Mouse (Mus musculus) liver, embryonic 15.5 days (tissue): ENCODE results near the gene P2rx6. TPM values are rescaled to one million over a fixed set of nuclear protein-coding genes. Genes with fewer than 3 reads are reported as not detected.
A peak's percentile ranks its signal among the peaks of the same experiment; 100 is the strongest.
"Not testable (repeated sequence)": the region's sequence is repeated elsewhere in the genome, so short reads cannot be mapped to it uniquely, and the experiment has no call there.

Source experiments
- ATAC-seq: fragments of 200-750 bp; cut with Nextera tagmentation; 2 replicates; pipeline ENCODE4 v1.8.0; 2017; ENCODE audit warnings: moderate number of reproducible peaks, mild to moderate bottlenecking, moderate library complexity; ENCODE audit not compliant: insufficient read depth
- H3K27ac ChIP-seq: fragments of 300-500 bp; sonication (generic); replicated peaks from 2 replicates; pipeline ENCODE4 v1.5.1; 2015; ENCODE audit warnings: mild to moderate bottlenecking, inconsistent platforms
- H3K27me3 ChIP-seq: fragments of 300-500 bp; sonication (generic); 2 replicates; pipeline ENCODE4 v1.6.1; 2015; ENCODE audit warnings: mild to moderate bottlenecking, inconsistent platforms
- H3K36me3 ChIP-seq: fragments of 300-500 bp; sonication (generic); replicated peaks from 2 replicates; pipeline ENCODE4 v1.6.1; 2015; ENCODE audit warnings: moderate library complexity, mild to moderate bottlenecking, inconsistent platforms
- H3K4me1 ChIP-seq: fragments of 300-500 bp; sonication (generic); replicated peaks from 2 replicates; pipeline ENCODE4 v1.6.1; 2015; ENCODE audit warnings: inconsistent platforms
- H3K4me2 ChIP-seq: fragments of 300-500 bp; sonication (generic); 2 replicates; pipeline ENCODE4 v1.6.1; 2015; ENCODE audit warnings: moderate library complexity, mild to moderate bottlenecking, inconsistent platforms
- H3K4me3 ChIP-seq: fragments of 300-500 bp; sonication (generic); replicated peaks from 2 replicates; pipeline ENCODE4 v1.5.1; 2015; ENCODE audit warnings: mild to moderate bottlenecking, inconsistent platforms
- H3K9ac ChIP-seq: fragments of 300-500 bp; sonication (generic); 2 replicates; pipeline ENCODE4 v1.6.1; 2015; ENCODE audit warnings: moderate library complexity, mild to moderate bottlenecking, inconsistent platforms
- H3K9me3 ChIP-seq: fragments of 300-500 bp; sonication (generic); replicated peaks from 2 replicates; pipeline ENCODE4 v1.6.1; 2016; ENCODE audit warnings: inconsistent platforms
- WGBS: fragments of 180-500 bp; shearing (Covaris S2); methylation state at CpG from one replicate; pipeline ENCODE4 v1.1.7; 2015; ENCODE audit warnings: mixed read lengths; ENCODE audit not compliant: insufficient replicate concordance; 5-methylcytosine and 5-hydroxymethylcytosine counted together
- polyA plus RNA-seq: library from polyadenylated mRNA; unstranded; fragments of >200 nt; fragmentation: Nextera tagmentation; extraction: Ambion mirVana; gene quantifications from 2 replicates; pipeline ENCODE4 v1.2.1, GENCODE M21; 2015

P2rx6 gene
- polyA plus RNA-seq, 1 experiment from 2014 or later, result 0.14 TPM

DNA sequence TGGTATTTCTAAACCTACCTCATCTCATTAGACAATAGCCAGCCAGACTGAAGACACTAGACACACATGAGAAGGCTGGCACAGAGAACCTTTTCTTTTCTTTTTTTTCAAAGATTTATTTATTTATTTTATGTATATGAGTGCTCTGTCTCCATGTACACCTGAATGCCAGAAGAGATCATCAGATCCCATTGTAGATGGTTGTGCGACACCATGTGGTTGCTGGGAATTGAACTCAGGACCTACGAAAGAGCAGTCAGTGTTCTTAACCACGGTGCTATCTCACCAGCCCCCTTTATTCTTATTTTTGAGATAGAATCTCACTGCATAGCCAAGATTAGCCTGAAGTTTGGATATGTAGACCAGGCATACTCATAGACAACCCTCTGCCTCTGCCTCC, 25.1 kb upstream of the P2rx6 start:
- Histone ChIP-seq H3K4me3 (no peak overlapping the region), H3K9ac (no peak overlapping the region), H3K9me3 (no peaks in the 10 kb centered on the region), H3K36me3 (no peaks in the 10 kb centered on the region), H3K4me2 (no peak overlapping the region), H3K4me1 (peaks cover 11% of the 10 kb centered on the region), H3K27ac (no peak overlapping the region), H3K27me3 (peaks cover 22% of the 10 kb centered on the region)
- no peak for ATAC-seq
- WGBS, result 63% methylated on average over 3 of the region's 3 CpGs

DNA sequence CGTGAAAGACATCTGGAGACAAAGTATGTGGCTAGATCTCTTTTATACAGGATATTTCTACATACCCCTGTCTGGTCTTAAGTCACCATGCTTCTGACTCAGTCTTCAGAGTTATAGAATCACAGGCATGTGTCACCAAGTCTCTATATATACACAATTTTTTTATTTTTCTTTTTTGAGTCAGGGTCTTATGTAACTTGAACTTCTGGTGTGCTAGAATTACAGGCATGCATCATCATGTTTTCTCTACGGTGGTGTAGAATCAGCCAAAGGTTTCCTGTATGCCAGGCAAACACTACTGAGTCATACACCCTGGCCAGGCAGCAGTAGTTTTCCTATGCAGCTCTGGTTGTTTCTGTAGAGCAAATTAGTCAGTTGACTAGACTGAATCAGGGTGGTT, 19.1 kb upstream of the P2rx6 start:
- Histone ChIP-seq H3K27me3 (peaks cover 29% of the 10 kb centered on the region), H3K9me3 (no peaks in the 10 kb centered on the region), H3K4me1 (no peaks in the 10 kb centered on the region), H3K27ac (no peak overlapping the region), H3K9ac (no peak overlapping the region), H3K4me2 (no peak overlapping the region), H3K4me3 (no peak overlapping the region), H3K36me3 (no peaks in the 10 kb centered on the region)
- WGBS, result 49% methylated on average over 2 of the region's 2 CpGs
- no peak for ATAC-seq

DNA sequence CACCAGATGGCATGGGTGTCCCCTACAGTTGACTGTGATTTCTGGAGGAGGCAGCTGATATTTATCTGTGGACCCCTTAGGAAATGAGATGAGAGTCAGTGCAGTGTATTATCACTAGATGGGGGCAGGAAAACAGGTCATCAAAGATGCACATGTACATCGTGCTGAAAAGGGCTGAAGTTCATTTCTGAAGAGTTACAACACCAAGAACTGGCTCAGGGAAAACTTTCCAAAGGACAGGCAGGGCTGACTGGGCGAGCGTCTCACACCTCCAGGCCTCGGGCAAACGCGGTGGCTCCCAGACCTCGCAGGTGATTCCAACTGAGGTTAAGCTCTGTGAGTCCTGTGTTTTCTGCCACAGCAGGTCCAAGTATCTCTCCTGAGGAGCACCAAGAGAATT, 8.8 kb upstream of the P2rx6 start:
- WGBS, result 48% methylated on average over 7 of the region's 7 CpGs
- Histone ChIP-seq H3K36me3 (no peaks in the 10 kb centered on the region), H3K4me3 (no peak overlapping the region), H3K9ac (no peak overlapping the region), H3K9me3 (no peaks in the 10 kb centered on the region), H3K4me1 (peaks cover 32% of the 10 kb centered on the region), H3K27me3 (no peaks in the 10 kb centered on the region), H3K27ac (no peak overlapping the region), H3K4me2 (no peak overlapping the region)
- no peak for ATAC-seq

DNA sequence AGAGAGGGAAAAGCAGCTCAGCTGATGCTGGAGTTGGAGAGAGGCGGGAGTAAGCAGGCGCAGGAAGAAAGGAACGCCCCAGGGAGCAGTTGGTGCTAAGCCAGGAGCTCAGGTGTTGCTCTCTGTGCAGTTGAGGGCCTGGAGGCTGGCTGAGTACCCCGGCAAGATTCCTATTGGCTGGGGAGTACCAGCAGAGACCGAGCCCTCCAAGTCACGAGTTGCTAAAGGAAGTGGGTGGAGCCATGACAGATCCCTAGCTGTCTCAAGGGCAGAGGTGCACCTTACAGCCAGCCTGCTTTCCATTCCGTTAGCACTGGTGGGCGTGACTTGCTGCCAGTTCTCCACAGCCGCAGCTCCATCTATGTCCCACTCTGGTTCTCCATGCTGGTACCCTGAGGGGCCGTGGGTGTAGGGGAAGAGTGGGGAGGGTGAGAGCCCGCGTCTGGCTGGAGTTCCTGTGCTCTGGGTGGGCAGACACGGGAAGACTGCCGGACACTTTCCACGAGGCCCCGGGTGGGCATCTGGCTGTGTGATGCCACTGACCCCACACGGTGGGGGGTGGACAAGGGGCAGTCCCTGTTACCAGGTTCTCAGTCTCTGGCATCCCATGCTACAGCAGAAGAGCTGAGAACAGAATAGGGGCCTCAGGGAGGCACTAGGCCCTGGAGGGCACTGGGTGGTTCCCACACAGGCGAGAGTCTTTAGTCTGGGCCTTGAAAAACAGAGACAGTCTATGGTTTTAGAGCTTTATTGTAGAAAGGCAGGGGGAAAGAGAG, 7.6 kb upstream of the P2rx6 start:
- peak overlapping the region; percentile 47 for H3K4me3 ChIP-seq
- peaks cover 1% of the 10 kb centered on the region; the same call in 1 of the 2 replicates for H3K27me3 ChIP-seq
- WGBS, result 9% methylated on average over 18 of the region's 18 CpGs
- H3K4me2 ChIP-seq, result peak overlapping the region; percentile 81
- peak overlapping the region; percentile 39 for H3K9ac ChIP-seq
- H3K9me3 ChIP-seq, result no peaks in the 10 kb centered on the region
- H3K36me3 ChIP-seq, result no peaks in the 10 kb centered on the region
- peak; percentile 85 for ATAC-seq
- H3K27ac ChIP-seq, result peak overlapping the region; percentile 75
- H3K4me1 ChIP-seq, result peaks cover 43% of the 10 kb centered on the region

DNA sequence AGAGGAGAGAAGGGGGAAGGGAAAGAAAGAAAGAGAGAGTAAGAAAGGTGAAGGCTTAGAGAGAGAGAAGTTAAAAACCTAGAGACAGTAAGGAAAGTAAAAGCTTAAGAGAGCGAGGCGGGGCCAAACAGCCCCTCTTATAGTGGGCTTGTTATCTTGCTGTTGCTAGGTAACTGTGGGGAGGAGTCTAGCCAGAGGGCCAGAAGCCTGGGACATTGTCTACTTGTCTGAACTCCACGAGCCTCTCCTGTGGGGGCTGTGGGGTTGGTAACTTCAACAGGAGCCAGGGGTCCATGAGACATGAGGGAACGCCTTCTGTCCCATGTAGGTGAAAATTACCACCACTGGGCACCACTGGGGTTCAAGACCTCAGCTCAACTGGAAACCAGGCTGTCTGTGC, 7.0 kb upstream of the P2rx6 start:
- Histone ChIP-seq H3K9ac (peak overlapping the region; percentile 39), H3K4me2 (peak overlapping the region; percentile 81), H3K4me1 (peaks cover 47% of the 10 kb centered on the region), H3K27ac (peak overlapping the region; percentile 75), H3K4me3 (peak overlapping the region; percentile 47)
- ATAC-seq, result peak; percentile 51
- 12% methylated on average over 4 of the region's 4 CpGs for WGBS
- H3K27me3 ChIP-seq, H3K36me3 ChIP-seq, H3K9me3 ChIP-seq: not testable (repeated sequence)

DNA sequence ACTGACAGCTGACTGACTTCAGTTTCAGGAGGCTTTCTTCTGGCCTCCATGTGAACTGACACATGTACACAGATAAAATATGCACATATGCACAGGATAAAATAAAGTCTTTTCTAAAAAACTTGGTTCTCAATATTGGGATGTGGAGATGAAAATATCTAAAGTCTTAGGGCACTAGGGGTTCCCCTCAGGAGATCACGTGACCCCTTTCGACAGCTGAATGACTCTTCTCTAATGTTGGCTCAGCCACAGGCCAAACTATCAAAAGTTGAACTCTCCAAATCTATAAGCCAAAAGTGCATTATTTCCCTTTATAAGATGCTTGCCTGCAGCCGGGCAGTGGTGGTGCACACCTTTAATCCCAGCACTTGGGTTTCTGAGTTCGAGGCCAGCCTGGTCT, 5.5 kb upstream of the P2rx6 start:
- no peaks in the 10 kb centered on the region for H3K9me3 ChIP-seq
- ATAC-seq, result no peak
- H3K27ac ChIP-seq, result no peak overlapping the region
- peaks cover 18% of the 10 kb centered on the region for H3K27me3 ChIP-seq
- no peak overlapping the region for H3K4me2 ChIP-seq
- H3K9ac ChIP-seq, result no peak overlapping the region
- H3K4me3 ChIP-seq, result no peak overlapping the region
- WGBS, result 78% methylated on average over 4 of the region's 4 CpGs
- H3K4me1 ChIP-seq, result peaks cover 54% of the 10 kb centered on the region
- no peaks in the 10 kb centered on the region for H3K36me3 ChIP-seq

DNA sequence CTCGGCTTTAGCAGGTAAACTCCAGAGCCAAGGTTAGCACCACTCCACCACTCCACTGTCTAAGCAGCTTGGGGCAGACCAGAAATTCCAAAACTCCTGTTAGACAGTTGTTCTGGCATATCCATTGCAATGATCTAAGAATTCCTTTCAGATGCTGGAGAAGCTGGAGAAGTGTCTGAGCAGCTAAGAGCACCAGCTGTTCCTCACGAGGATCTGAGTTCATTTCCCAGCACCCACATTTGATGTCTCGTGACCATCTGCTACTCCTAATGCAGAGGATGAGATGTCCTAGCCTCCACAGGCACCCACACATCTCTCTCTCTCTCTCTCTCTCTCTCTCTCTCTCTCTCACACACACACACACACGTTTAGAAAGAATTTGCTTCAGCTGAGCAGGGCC, 4.8 kb upstream of the P2rx6 start:
- Histone ChIP-seq H3K27ac (no peak overlapping the region), H3K36me3 (no peaks in the 10 kb centered on the region), H3K4me2 (no peak overlapping the region), H3K4me3 (no peak overlapping the region), H3K27me3 (peaks cover 25% of the 10 kb centered on the region), H3K4me1 (peaks cover 61% of the 10 kb centered on the region), H3K9me3 (no peaks in the 10 kb centered on the region), H3K9ac (no peak overlapping the region)
- WGBS, result 45% methylated on average over 4 of the region's 4 CpGs
- no peak for ATAC-seq

DNA sequence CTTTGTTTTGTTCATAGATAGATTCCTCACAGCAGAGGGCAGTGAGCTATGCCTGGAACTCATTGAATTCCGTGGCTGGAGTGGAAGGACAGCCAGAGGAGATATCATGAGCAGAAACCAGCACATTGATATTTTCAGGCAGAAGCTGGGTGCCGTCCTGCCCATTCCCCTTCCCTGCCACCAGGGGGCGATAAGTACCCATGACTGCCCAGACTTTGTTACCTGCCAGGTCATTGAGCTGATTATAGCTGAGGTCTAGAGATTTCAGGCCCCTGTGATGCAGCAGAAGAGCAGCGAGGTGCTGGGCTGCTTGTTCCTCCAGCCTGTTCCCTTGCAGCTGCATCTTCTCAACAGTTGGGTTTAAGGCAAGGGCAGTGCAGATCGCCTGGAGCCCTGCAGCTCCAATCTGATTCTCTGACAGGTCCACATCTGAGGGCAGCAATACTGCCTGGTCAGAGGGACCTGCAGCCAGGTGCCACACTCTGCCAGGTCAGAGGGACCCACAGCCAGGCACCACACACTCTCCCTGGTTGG, 3.7 kb upstream of the P2rx6 start:
- peak overlapping the region; percentile 45; the same call in 1 of the 2 replicates for H3K4me2 ChIP-seq
- no peak overlapping the region for H3K9ac ChIP-seq
- H3K4me3 ChIP-seq, result no peak overlapping the region
- 4% methylated on average over 5 of the region's 5 CpGs for WGBS
- peaks cover 36% of the 10 kb centered on the region for H3K27me3 ChIP-seq
- ATAC-seq, result no peak
- no peaks in the 10 kb centered on the region for H3K36me3 ChIP-seq
- peaks cover 59% of the 10 kb centered on the region for H3K4me1 ChIP-seq
- no peaks in the 10 kb centered on the region for H3K9me3 ChIP-seq
- H3K27ac ChIP-seq, result no peak overlapping the region

DNA sequence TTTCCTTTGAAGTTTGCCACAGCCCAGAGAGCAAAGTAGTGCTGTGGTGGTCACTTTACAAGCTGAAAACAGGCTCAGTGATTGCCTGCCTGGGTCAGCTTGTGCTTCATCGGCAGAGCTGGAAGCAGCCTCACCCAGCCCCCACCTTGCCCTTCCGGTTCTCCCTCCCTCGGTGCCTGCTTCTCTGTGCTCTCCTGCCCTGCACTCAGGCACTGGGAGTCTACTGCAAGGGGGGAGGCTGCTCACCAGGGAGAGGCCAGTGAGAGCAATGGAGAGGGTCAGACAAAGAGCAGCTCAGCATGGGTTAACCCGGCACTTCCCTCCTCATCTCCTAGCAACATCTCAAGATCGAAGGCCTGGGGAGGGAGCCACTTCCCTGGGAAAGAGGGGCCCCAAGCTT, 2.9 kb upstream of the P2rx6 start:
- Histone ChIP-seq H3K27me3 (peaks cover 37% of the 10 kb centered on the region), H3K36me3 (no peaks in the 10 kb centered on the region), H3K9ac (no peak overlapping the region), H3K9me3 (no peaks in the 10 kb centered on the region), H3K4me3 (no peak overlapping the region; the same call in 1 of the 2 replicates), H3K4me1 (peaks cover 54% of the 10 kb centered on the region), H3K4me2 (peak overlapping the region; percentile 45), H3K27ac (no peak overlapping the region)
- no peak for ATAC-seq
- WGBS, result under 1% methylated on average over 5 of the region's 5 CpGs

DNA sequence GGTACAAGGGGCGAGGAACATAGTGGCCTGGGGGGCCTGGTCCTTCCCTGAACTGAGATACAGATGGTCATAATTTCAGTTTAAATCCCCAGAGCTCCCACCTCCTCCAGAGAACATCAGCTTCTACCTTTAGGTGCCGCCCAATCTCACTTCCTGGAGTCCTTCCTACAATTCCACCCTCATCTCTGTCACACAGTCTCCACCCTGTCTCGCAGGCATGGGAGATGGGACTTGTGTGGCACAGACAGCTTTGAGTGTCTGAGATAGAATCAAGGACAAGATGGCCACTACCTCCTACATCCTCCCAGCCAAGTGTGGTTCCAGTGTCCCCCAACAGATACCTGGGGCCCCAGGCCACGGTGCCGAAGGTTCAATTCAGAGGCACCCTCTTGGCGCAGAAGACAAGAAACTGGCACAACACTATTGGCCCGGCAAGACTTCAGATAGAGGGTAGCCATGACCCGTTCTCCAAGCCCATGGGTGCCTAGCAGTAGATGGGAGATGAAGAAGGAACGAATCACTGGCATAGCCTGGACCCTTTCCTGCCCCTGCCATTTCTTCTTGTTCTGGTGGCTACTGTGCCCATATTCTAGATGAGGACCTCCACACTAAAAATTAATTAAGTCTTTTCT, 2.2 kb upstream of the P2rx6 start:
- no peak overlapping the region for H3K27ac ChIP-seq
- ATAC-seq, result no peak
- peaks cover 42% of the 10 kb centered on the region for H3K27me3 ChIP-seq
- WGBS, result 63% methylated on average over 9 of the region's 9 CpGs
- no peaks in the 10 kb centered on the region for H3K9me3 ChIP-seq
- no peak overlapping the region for H3K9ac ChIP-seq
- H3K4me3 ChIP-seq, result no peak overlapping the region
- peak overlapping the region; percentile 45; the same call in 1 of the 2 replicates for H3K4me2 ChIP-seq
- H3K36me3 ChIP-seq, result no peaks in the 10 kb centered on the region
- H3K4me1 ChIP-seq, result peaks cover 47% of the 10 kb centered on the region

DNA sequence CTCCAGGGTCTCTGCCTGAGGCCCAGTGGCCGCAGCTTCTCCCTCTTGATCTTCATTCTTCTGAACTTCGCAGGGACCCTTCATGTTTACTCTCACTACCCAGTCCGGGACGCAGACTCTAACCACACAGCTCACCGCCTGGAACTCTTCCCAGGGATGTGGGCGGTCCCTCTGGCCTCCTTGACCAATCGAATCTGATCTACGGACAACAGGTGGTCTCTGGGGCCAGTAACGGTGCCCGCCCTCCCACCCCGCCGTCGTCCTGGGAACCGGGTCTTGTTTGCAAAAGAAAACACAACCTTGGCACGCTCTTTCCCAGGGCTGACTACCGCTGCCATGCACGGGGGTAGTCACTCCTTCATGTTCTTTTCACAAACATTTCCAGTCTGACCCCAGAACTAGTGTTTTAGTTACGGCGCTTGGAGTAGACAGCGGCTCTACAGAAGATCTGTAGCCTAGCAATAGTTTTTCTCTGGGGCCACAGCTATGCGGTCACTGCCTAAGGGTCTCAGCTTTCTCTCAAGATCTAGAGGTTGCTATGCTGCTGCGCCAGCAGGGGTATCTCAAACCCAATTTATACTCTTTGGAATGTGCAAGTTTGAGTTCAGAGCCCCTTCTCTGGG, 446 bp upstream of the P2rx6 start, which contains the start of gene Lrrc74b:
Gene Lrrc74b (minus strand): TSS at position 120 of the 623 bp plus-strand sequence.
- ATAC-seq, result no peak
- WGBS, result 6% methylated on average over 22 of the region's 22 CpGs
- Histone ChIP-seq H3K9me3 (no peaks in the 10 kb centered on the region), H3K9ac (no peak within 1 kb of the TSS), H3K27me3 (peaks cover 51% of the 10 kb centered on the region), H3K4me2 (peak within 1 kb of the TSS; percentile 46), H3K4me3 (peak within 1 kb of the TSS; percentile 10), H3K27ac (no peak within 1 kb of the TSS), H3K4me1 (peaks cover 31% of the 10 kb centered on the region), H3K36me3 (no peaks in the 10 kb centered on the region)
